Mouse (Mus musculus) olfactory bulb, adult 2 months (tissue): ENCODE measurements around the gene Sh2b3.

ENCODE experiments used
- CTCF ChIP-seq: fragments of 200-500 bp; IDR thresholded peaks from 2 replicates; pipeline ENCODE4 v1.5.1; 2012; ENCODE audit warnings: low read depth, mild to moderate bottlenecking, low read length, moderate library complexity; ENCODE audit not compliant: insufficient read depth
- POLR2A ChIP-seq: fragments of 200-500 bp; IDR thresholded peaks from 2 replicates; pipeline ENCODE4 v1.6.1; 2012; ENCODE audit warnings: mild to moderate bottlenecking, low read depth, low read length, moderate library complexity; ENCODE audit not compliant: insufficient read depth

GRCm38 (mm10) chr5:121782467-121782866, 55.0 kb downstream of the Sh2b3 start:
- TF ChIP-seq CTCF (no peak), POLR2A (no peak)
